Mouse (Mus musculus) liver, embryonic 13.5 days (tissue): ENCODE measurements around the gene Cers3. TPM values are rescaled to one million over a fixed set of nuclear protein-coding genes. Genes with fewer than 3 reads are reported as not detected.

Source experiments
- ATAC-seq: fragments of 200-750 bp; cut with Nextera tagmentation; 2 replicates; pipeline ENCODE4 v1.8.0; 2017; ENCODE audit warnings: low read depth, mild to moderate bottlenecking, moderate number of reproducible peaks, moderate library complexity
- DNase-seq: peaks from one replicate; pipeline ENCODE4 v3.0.0; 2022
- H3K27ac ChIP-seq: fragments of 300-500 bp; sonication (generic); 2 replicates; pipeline ENCODE4 v1.5.1; 2015; ENCODE audit warnings: moderate library complexity, mild to moderate bottlenecking, inconsistent platforms
- H3K27me3 ChIP-seq: fragments of 300-500 bp; sonication (generic); 2 replicates; pipeline ENCODE4 v1.6.1; 2015; ENCODE audit warnings: mild to moderate bottlenecking, inconsistent platforms
- H3K36me3 ChIP-seq: fragments of 300-500 bp; sonication (generic); 2 replicates; pipeline ENCODE4 v1.6.1; 2015; ENCODE audit warnings: mild to moderate bottlenecking, inconsistent platforms
- H3K4me1 ChIP-seq: fragments of 300-500 bp; sonication (generic); replicated peaks from 2 replicates; pipeline ENCODE4 v1.6.1; 2015; ENCODE audit warnings: inconsistent platforms
- H3K4me2 ChIP-seq: fragments of 300-500 bp; sonication (generic); 2 replicates; pipeline ENCODE4 v1.6.1; 2015; ENCODE audit warnings: inconsistent platforms, mild to moderate bottlenecking, moderate library complexity
- H3K4me3 ChIP-seq: fragments of 300-500 bp; sonication (generic); replicated peaks from 2 replicates; pipeline ENCODE4 v1.5.1; 2015; ENCODE audit warnings: mild to moderate bottlenecking, inconsistent platforms
- H3K9ac ChIP-seq: fragments of 300-500 bp; sonication (generic); 2 replicates; pipeline ENCODE4 v1.6.1; 2015; ENCODE audit warnings: mild to moderate bottlenecking, inconsistent platforms
- H3K9me3 ChIP-seq: fragments of 300-500 bp; sonication (generic); replicated peaks from 2 replicates; pipeline ENCODE4 v1.6.1; 2016; ENCODE audit warnings: inconsistent platforms
- WGBS: fragments of 180-500 bp; shearing (Covaris S2); methylation state at CpG from one replicate; pipeline ENCODE4 v1.1.7; 2015; ENCODE audit not compliant: insufficient replicate concordance; 5-methylcytosine and 5-hydroxymethylcytosine counted together
- polyA plus RNA-seq: library from polyadenylated mRNA; unstranded; fragments of >200 nt; fragmentation: Nextera tagmentation; extraction: Ambion mirVana; gene quantifications from 2 replicates; pipeline ENCODE4 v1.2.1, GENCODE M21; 2015

The Cers3 gene
- polyA plus RNA-seq, 1 experiment from 2014 or later: 0.09 TPM

- 65% methylated on average over 7 of the region's 7 CpGs for WGBS
- Histone ChIP-seq H3K4me3 (no peak overlapping the region), H3K27ac (no peak overlapping the region), H3K27me3 (peaks cover 43% of the 10 kb centered on the region), H3K4me1 (peaks cover 10% of the 10 kb centered on the region), H3K9ac (no peak overlapping the region), H3K36me3 (no peaks in the 10 kb centered on the region), H3K4me2 (no peak overlapping the region), H3K9me3 (no peaks in the 10 kb centered on the region)
- ATAC-seq (no peak), DNase-seq (no peak)
Measured at GRCm38 (mm10) chr7:66841165-66841564, 97.9 kb downstream of the Cers3 start.

- no peak overlapping the region for H3K4me2 ChIP-seq
- no peak for DNase-seq
- peaks cover 43% of the 10 kb centered on the region for H3K27me3 ChIP-seq
- no peak overlapping the region for H3K4me3 ChIP-seq
- H3K4me1 ChIP-seq: peaks cover 10% of the 10 kb centered on the region
- no peaks in the 10 kb centered on the region for H3K36me3 ChIP-seq
- no peak overlapping the region for H3K9ac ChIP-seq
- no peak overlapping the region for H3K27ac ChIP-seq
- ATAC-seq: no peak
- WGBS: 41% methylated on average over 10 of the region's 10 CpGs
- H3K9me3 ChIP-seq: no peaks in the 10 kb centered on the region
Measured at GRCm38 (mm10) chr7:66842021-66842420, 98.7 kb downstream of the Cers3 start.

DNA sequence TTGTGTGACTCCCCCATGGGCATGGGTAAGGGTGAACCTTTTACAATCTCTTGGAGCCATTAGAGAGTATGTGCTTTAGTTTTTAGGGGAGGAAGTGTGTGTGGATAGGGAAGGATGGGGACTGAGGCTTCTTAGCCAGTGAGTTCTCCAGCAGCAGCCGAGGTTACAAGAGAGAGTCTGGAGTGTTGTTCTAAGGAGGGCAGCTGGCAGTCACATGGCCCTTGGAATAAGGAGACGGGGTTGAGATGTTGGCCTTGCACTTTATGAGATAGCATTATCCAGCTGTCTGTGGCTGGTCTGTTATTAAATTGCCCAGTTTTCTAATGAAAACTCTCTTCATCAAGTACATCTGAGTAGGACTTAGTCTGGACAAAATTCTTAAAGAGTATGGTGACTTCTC lies 100.5 kb downstream of the Cers3 start:
- Histone ChIP-seq H3K9ac (no peak overlapping the region), H3K4me3 (no peak overlapping the region), H3K27ac (no peak overlapping the region), H3K9me3 (no peaks in the 10 kb centered on the region), H3K36me3 (no peaks in the 10 kb centered on the region), H3K4me1 (peaks cover 10% of the 10 kb centered on the region), H3K27me3 (peaks cover 40% of the 10 kb centered on the region), H3K4me2 (no peak overlapping the region)
- DNase-seq (no peak), ATAC-seq (no peak)
- 49% methylated on average over 2 of the region's 2 CpGs for WGBS

DNA sequence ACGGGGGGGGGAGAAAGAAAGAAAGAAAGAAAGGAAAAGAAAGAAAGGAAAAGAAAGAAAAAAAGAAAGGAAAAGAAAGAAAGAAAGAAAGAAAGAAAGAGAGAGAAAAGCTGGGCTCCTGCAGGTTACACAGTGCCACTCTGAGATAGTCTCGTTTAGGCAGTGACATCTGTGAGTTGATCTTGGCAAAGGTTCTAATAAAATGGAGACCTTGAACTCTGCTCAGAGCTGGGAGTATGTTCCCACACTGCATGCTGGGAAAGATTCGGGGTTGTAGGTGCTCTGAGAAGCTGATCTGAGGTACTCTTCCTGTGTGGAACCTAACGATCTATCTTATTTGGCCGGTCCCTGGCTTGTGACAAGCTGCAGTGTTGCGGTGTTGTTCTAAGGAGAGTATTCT lies 103.3 kb downstream of the Cers3 start:
- Histone ChIP-seq H3K9ac (no peak overlapping the region), H3K36me3 (no peaks in the 10 kb centered on the region), H3K4me1 (no peaks in the 10 kb centered on the region), H3K4me3 (no peak overlapping the region), H3K27me3 (peaks cover 13% of the 10 kb centered on the region), H3K4me2 (no peak overlapping the region), H3K9me3 (no peaks in the 10 kb centered on the region), H3K27ac (no peak overlapping the region)
- DNase-seq: no peak
- no peak for ATAC-seq
- 61% methylated on average over 6 of the region's 6 CpGs for WGBS

DNA sequence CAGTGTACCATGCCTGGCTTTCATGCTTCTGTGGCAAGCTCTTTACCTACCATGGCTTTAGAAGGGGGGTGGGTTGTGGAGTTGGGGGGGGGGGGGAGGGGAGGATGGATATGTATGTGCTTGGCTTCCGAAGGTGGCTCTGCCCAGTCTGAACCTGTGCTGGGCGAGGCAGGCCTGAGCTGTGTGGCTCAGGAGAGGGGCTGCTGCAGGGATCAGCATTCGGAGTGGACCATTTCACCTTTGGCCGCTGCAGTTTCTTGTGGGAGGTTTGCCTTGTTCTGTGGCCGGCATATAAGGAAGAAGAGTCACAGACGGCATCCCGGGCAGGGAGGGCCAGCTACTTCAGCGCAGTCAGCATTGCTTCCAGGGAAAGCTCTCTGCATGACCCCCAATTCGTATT lies 104.0 kb downstream of the Cers3 start:
- Histone ChIP-seq H3K9me3 (no peaks in the 10 kb centered on the region), H3K4me1 (no peaks in the 10 kb centered on the region), H3K36me3 (no peaks in the 10 kb centered on the region), H3K9ac (no peak overlapping the region), H3K27ac (no peak overlapping the region), H3K27me3 (0 out of 2 replicates have a peak, but pooled peaks cover 6% of the 10 kb centered on the region), H3K4me3 (no peak overlapping the region), H3K4me2 (no peak overlapping the region)
- DNase-seq: no peak
- no peak for ATAC-seq
- WGBS: 77% methylated on average over 9 of the region's 9 CpGs

DNA sequence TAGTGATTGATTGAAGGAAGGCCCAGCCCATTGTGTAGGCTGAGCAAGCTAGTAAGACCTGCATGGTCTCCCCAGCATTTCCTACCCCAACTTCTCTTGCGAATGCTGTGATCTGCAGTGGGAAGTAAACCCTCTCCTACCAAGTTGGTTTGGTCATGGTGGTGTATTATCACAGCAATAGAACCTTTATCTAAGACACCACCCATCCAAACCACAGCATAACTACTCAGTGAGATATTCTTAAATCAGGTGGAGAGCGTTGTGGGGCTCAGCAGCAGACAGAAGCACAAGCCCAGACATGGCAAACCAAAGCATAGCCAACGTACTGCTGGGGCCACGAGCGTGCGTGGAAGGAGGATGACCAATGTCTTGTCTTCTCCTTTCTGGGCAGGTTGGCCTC lies 106.0 kb downstream of the Cers3 start:
- Histone ChIP-seq H3K4me3 (no peak overlapping the region), H3K9ac (no peak overlapping the region), H3K4me1 (no peaks in the 10 kb centered on the region), H3K27ac (no peak overlapping the region), H3K9me3 (no peaks in the 10 kb centered on the region), H3K27me3 (no peaks in the 10 kb centered on the region), H3K36me3 (no peaks in the 10 kb centered on the region), H3K4me2 (no peak overlapping the region)
- ATAC-seq: no peak
- DNase-seq: no peak
- 58% methylated on average over 6 of the region's 6 CpGs for WGBS

- no peaks in the 10 kb centered on the region for H3K36me3 ChIP-seq
- H3K4me1 ChIP-seq: no peaks in the 10 kb centered on the region
- H3K27ac ChIP-seq: no peak overlapping the region
- no peak overlapping the region for H3K4me3 ChIP-seq
- DNase-seq (no peak), ATAC-seq (no peak)
- H3K27me3 ChIP-seq: no peaks in the 10 kb centered on the region
- 49% methylated on average over 3 of the region's 3 CpGs for WGBS
- H3K9ac ChIP-seq: no peak overlapping the region
- no peaks in the 10 kb centered on the region for H3K9me3 ChIP-seq
- H3K4me2 ChIP-seq: no peak overlapping the region
Measured at GRCm38 (mm10) chr7:66852164-66852563, 108.9 kb downstream of the Cers3 start.

DNA sequence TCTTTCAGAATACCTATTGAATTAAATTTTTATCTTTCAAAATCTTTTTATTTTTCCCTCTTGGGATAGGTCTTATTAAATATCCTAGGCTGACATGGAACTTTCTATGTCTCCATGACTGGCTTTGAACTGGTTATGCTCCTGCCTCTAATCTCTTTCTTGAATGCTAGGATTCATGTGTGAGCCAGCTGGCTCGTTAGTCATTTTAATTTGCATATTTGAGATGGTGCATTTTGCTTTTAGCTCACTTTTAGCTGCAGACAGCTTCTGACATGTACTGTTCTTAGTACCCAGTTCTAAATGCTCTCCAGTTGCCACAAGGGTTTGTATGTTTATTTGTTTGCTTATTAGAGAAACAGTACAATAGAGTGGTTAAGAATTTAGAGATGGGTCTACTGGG lies 114.3 kb downstream of the Cers3 start:
- DNase-seq (no peak), ATAC-seq (no peak)
- Histone ChIP-seq H3K4me2 (no peak overlapping the region), H3K9me3 (no peaks in the 10 kb centered on the region), H3K27ac (no peak overlapping the region), H3K4me3 (no peak overlapping the region), H3K27me3 (no peaks in the 10 kb centered on the region), H3K36me3 (no peaks in the 10 kb centered on the region), H3K4me1 (no peaks in the 10 kb centered on the region), H3K9ac (no peak overlapping the region)
- 57% methylated on average over 1 of the region's 1 CpGs for WGBS

GRCm38 (mm10) chr7:66858247-66859075 lies 115.2 kb downstream of the Cers3 start:
- no peak overlapping the region for H3K4me3 ChIP-seq
- DNase-seq: no peak
- no peak overlapping the region for H3K4me2 ChIP-seq
- H3K9ac ChIP-seq: no peak overlapping the region
- H3K36me3 ChIP-seq: no peaks in the 10 kb centered on the region
- 57% methylated on average over 12 of the region's 12 CpGs for WGBS
- no peak overlapping the region for H3K27ac ChIP-seq
- no peaks in the 10 kb centered on the region for H3K27me3 ChIP-seq
- H3K4me1 ChIP-seq: no peaks in the 10 kb centered on the region
- no peaks in the 10 kb centered on the region for H3K9me3 ChIP-seq
- no peak for ATAC-seq

DNA sequence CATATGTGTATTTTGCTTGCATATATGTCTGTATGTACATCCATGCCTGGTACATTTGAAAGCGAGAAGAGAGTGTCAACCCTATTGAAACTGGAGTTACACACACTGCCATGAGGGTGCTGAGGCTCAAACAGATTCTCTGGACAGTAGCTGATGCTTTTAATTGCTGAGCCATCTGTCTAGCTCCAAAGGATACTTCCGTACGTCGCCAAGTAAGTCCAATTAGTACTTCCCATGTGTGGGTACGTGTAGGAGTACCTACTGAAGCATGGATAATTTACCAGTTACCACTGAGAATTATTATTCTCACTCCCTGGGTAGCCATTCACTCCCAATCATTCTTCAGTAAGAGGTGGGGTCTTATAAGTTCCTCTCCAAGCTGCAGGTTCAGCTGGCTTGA lies 115.9 kb downstream of the Cers3 start:
- Histone ChIP-seq H3K4me3 (no peak overlapping the region), H3K4me2 (no peak overlapping the region), H3K9me3 (no peaks in the 10 kb centered on the region), H3K27ac (no peak overlapping the region), H3K36me3 (no peaks in the 10 kb centered on the region), H3K27me3 (no peaks in the 10 kb centered on the region), H3K9ac (no peak overlapping the region), H3K4me1 (no peaks in the 10 kb centered on the region)
- 77% methylated on average over 5 of the region's 5 CpGs for WGBS
- ATAC-seq (no peak), DNase-seq (no peak)

GRCm38 (mm10) chr7:66866944-66867718 lies 123.8 kb downstream of the Cers3 start:
- H3K9ac ChIP-seq: no peak overlapping the region
- no peaks in the 10 kb centered on the region for H3K36me3 ChIP-seq
- DNase-seq (no peak), ATAC-seq (no peak)
- H3K27me3 ChIP-seq: no peaks in the 10 kb centered on the region
- 58% methylated on average over 19 of the region's 19 CpGs for WGBS
- H3K4me3 ChIP-seq: no peak overlapping the region
- no peaks in the 10 kb centered on the region for H3K4me1 ChIP-seq
- H3K27ac ChIP-seq: no peak overlapping the region
- H3K4me2 ChIP-seq: no peak overlapping the region
- H3K9me3 ChIP-seq: no peaks in the 10 kb centered on the region
